Mouse (Mus musculus): Measurements from ENCODE around the gene Nfib.
A peak's percentile ranks its signal among the peaks of the same experiment; 100 is the strongest.

Gene Nfib

GRCm38 (mm10) chr4:82542656-82543397, 162.7 kb downstream of the Nfib start:
- no peak for DNase-seq (ENCODE audit: extremely low spot score, low read depth, low spot score)

GRCm38 (mm10) chr4:82541894-82542510, 163.5 kb downstream of the Nfib start:
- peak; percentile 88 for DNase-seq (ENCODE audit: extremely low spot score, low read depth, low spot score)

- DNase-seq (ENCODE audit: extremely low spot score, low read depth, low spot score) = no peak
Measured at GRCm38 (mm10) chr4:82540466-82540990, 165.0 kb downstream of the Nfib start.

- DNase-seq (ENCODE audit: extremely low spot score, low read depth, low spot score) = no peak
Measured at GRCm38 (mm10) chr4:82540048-82540410, 165.5 kb downstream of the Nfib start.

GRCm38 (mm10) chr4:82539406-82540047, 166.0 kb downstream of the Nfib start:
- DNase-seq (ENCODE audit: extremely low spot score, low read depth, low spot score) = no peak

GRCm38 (mm10) chr4:82538815-82539214, 166.7 kb downstream of the Nfib start:
- DNase-seq (ENCODE audit: extremely low spot score, low read depth, low spot score) = no peak

GRCm38 (mm10) chr4:82538069-82538811, 167.3 kb downstream of the Nfib start:
- no peak for DNase-seq (ENCODE audit: extremely low spot score, low read depth, low spot score)

GRCm38 (mm10) chr4:82537279-82537967, 168.1 kb downstream of the Nfib start:
- DNase-seq (ENCODE audit: extremely low spot score, low read depth, low spot score) = no peak

GRCm38 (mm10) chr4:82536435-82537278, 168.9 kb downstream of the Nfib start:
- no peak for DNase-seq (ENCODE audit: extremely low spot score, low read depth, low spot score)

- DNase-seq (ENCODE audit: extremely low spot score, low read depth, low spot score) = no peak
Measured at GRCm38 (mm10) chr4:82535606-82536434, 169.7 kb downstream of the Nfib start.

GRCm38 (mm10) chr4:82533231-82533630, 172.3 kb downstream of the Nfib start:
- DNase-seq (ENCODE audit: extremely low spot score, low read depth, low spot score) = no peak

- DNase-seq (ENCODE audit: extremely low spot score, low read depth, low spot score) = no peak
Measured at GRCm38 (mm10) chr4:82532443-82533191, 172.9 kb downstream of the Nfib start.

- DNase-seq (ENCODE audit: extremely low spot score, low read depth, low spot score) = no peak
Measured at GRCm38 (mm10) chr4:82531977-82532376, 173.6 kb downstream of the Nfib start.

- no peak for DNase-seq (ENCODE audit: extremely low spot score, low read depth, low spot score)
Measured at GRCm38 (mm10) chr4:82530875-82531353, 174.6 kb downstream of the Nfib start.

GRCm38 (mm10) chr4:82528978-82529377, 176.6 kb downstream of the Nfib start:
- no peak for DNase-seq (ENCODE audit: extremely low spot score, low read depth, low spot score)

- no peak for DNase-seq (ENCODE audit: extremely low spot score, low read depth, low spot score)
Measured at GRCm38 (mm10) chr4:82519935-82520334, 185.6 kb downstream of the Nfib start.

- DNase-seq (ENCODE audit: extremely low spot score, low read depth, low spot score) = no peak
Measured at GRCm38 (mm10) chr4:82518132-82518531, 187.4 kb downstream of the Nfib start.

- no peak for DNase-seq (ENCODE audit: extremely low spot score, low read depth, low spot score)
Measured at GRCm38 (mm10) chr4:82517311-82517710, 188.2 kb downstream of the Nfib start.

Data from hindlimb bud, embryonic 11.5 days (tissue).